Mouse (Mus musculus) heart, postnatal 25 days (tissue): Measurements from ENCODE around the gene Tpte. TPM values are rescaled to one million over a fixed set of nuclear protein-coding genes. Genes with fewer than 3 reads are reported as not detected.
A peak's percentile ranks its signal among the peaks of the same experiment; 100 is the strongest.
"Not testable (repeated sequence)": the region's sequence is repeated elsewhere in the genome, so short reads cannot be mapped to it uniquely, and the experiment has no call there.

Experiments used
- DNase-seq: peaks from one replicate; pipeline ENCODE4 v3.0.0; 2022; ENCODE audit warnings: low spot score
- intact Hi-C: fragments of 180-260 bp; cut with DNase I; formaldehyde crosslinking; loops from one replicate; pipeline ENCODE4 v1.15.1; 2025
- total RNA-seq, 2 experiments: library from RNA; stranded (reverse); gene quantifications; 2 replicates each; pipeline ENCODE4 v1.2.3; 2021

The Tpte gene
- total RNA-seq: not detected

DNA sequence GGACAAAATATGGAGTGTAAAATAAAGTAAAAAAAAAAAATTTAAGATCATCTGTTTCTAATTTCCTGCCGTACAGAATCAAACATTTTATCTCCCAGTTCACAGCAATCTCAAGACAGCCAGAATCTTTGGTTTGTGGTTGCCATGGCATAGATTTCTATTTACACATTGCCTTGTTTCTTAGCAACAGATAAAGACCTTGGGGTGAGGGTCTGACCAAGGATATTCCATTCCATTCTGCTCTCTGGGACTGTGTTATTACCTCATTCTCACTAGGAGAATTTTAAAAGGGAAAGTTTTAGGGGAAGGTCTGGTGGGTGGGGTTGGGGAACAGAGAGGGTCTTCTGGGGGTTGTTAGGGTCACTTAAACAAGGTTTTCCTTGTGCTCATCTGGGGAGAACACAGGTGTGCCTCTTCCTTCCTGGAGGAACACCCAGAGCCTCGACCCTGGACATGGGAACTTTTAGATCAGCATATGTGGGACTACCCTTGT is at the start of gene Tpte:
Tpte (plus strand) TSS at position 443 of the 493 bp plus-strand sequence.
- intact Hi-C loops: no loop called here
- DNase-seq: no peak

DNA sequence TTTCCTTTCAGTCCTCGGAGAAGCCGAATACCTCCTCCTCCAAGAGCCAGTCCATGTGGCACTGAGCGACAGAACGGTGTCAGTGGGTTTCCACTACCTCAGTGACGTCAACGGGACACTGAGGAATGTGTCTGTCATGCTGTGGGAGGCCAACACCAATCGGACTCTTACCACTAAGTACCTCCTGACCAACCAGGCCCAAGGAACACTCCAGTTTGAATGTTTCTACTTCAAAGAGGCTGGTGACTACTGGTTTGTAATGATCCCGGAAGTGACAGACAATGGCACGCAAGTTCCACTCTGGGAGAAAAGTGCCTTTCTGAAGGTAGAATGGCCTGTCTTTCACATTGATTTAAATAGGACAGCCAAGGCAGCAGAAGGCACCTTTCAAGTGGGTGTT is 40.3 kb upstream of the Tpte start:
- intact Hi-C loops: no loop called here
- DNase-seq: no peak

DNA sequence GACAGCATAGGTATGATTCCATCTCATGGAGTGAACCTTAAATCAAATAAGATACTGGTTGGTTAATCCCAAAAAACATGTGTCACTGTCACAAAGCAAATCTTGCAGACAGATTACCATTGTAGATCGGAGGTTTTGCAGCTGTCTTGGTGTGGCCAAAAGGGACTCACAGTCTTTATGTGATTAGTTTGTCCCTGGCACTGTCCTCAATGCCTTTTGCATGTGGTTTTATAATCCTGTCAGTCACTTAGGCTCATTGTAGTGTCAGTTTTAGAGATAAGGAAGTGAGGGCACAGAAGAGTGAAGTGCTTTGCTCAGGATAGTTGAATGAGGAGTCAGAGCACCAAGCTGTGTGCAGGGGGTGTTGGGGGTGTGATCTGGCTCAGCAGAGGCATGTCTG is 37.6 kb upstream of the Tpte start:
- no peak for DNase-seq
- intact Hi-C loops: no loop called here

- DNase-seq: no peak
- intact Hi-C loops: no loop called here
Observed at GRCm38 (mm10) chr8:22247956-22248355, 35.3 kb upstream of the Tpte start.

DNA sequence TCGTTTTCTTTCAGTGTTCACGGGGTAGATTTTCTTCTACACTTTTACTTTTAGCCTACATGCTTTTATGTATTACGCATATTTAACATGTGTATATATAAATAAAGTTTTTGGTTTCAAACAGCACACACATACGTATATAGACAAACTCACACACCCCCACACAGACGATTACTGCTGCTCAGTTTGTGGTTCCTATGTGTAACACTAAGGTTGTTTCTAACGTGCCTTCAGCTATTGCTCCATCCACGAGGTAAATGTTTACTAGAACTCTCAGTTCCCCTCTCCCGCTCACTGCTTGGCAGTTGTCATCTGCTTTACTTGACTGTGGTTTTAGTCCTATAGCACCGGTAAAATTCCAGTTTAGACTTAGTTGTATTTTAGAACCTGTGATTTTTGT is 34.2 kb upstream of the Tpte start:
- intact Hi-C loops: no loop called here
- no peak for DNase-seq

GRCm38 (mm10) chr8:22258946-22259450 is 24.2 kb upstream of the Tpte start:
- intact Hi-C loops: loop anchor here (5.0 kb wide), 1 partner anchor 67 kb away; the partner anchor contains the start of gene Vps36
- no peak for DNase-seq

DNA sequence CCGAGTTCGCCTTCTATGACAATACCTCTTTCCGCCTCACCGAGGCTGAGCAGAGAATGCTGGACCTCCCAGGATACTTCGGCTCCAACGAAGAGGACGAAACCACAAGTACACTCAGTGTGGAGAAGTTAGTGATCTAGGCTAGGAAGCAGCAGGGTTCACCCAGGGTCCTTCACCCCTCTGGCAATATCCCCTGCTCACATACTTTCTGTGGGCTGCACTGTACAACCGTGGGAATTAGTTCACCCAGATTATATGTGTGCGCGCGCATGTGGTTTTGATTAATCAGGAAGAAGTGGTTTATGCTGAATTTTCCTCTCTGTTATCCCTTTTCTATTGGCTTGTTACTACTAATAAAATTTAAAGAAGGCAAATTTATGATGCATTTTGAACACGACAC is 23.7 kb upstream of the Tpte start:
- intact Hi-C loops: loop anchor here (5.0 kb wide), 1 partner anchor 67 kb away; the partner anchor contains the start of gene Vps36
- no peak for DNase-seq

DNA sequence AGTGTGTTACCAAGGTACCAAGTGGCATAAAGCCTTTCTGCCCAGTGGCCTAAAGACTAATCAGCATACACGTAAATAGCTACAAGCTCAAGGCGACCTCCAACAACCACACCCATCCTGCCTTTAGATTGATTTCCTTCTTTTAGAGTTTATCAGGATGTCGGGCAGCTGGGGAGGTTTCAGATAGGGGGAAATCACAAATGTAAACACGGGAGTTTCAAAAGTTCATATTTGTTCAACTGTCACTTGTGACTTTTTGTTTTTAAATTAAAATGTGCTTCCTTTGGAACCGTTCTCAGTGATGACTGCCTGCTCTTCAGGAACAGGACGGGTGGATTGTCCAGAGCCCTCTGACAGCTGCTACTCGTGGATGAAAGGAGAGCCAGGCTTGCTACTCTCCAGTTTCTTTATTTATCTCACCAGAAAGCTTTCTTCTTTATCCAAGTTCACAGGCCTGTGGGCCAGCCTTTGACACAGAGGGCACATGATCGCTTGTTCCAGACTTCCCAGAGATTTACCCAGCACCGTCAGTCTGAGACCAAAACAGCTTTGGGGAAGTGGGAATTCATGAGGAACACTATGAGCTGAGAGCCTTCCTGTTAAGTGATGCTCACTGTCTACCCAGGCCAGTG is 23.0 kb upstream of the Tpte start:
- intact Hi-C loops: no loop called here
- no peak for DNase-seq

DNA sequence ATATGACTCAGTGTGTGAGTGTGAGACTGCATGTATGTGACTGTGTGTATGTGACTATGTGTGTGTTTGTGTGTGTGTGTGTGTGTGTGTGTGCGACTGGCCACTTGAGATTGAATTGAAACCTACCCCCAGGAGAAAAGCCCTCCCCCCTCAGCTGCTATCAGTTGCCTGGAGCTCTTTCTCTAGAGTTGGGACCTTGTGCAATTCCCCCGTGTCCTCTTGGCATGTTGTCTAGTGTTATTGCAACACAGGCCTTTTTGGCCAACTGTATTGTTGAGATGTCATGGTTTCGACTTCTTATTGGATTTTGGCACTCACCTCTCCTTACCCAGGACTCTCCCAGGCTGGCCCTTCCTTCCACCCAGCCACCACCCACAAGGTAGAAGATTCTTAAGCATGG is 21.0 kb upstream of the Tpte start:
- intact Hi-C loops: no loop called here
- peak; percentile 20 for DNase-seq

GRCm38 (mm10) chr8:22264292-22264691 is 18.9 kb upstream of the Tpte start:
- DNase-seq: no peak
- intact Hi-C loops: no loop called here

DNA sequence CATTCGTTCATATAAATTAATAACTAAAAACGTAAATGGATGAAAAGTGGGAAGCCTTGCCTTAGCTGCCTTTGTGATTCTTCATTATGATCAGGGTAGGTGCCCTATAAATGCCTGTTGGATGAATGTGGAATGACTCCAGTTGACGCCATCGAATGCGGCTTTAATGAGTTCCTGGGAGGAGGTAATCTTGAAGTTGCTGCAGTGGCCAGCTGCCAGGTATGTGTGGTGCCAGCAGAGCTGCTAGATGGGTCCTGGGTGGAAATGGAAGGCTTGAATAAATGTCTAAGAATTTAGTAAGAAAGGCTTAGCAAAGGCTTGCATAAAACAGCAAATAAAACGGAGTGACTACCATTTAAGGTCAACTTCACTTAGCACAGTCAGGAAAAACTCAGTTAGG is 18.5 kb upstream of the Tpte start:
- intact Hi-C loops: no loop called here
- DNase-seq: no peak

DNA sequence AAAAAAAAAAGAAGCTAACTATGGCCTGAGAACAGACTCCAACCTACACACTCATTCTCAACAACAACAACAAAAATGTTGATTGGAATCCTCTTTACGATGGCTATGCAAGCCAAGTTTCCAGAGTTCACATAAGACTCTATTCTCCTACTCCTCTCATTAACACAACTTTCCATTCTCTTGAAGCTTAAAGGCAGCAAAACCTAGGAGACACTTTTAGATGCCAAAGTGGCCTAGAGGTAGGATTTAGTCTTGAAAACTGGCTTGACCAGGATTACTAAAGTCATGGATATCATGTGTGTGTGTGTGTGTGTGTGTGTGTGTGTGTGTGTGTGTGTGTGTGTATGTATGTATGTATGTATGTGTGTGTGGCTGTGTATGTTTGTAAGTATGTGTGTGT is 18.0 kb upstream of the Tpte start:
- no peak for DNase-seq
- intact Hi-C loops: no loop called here

DNA sequence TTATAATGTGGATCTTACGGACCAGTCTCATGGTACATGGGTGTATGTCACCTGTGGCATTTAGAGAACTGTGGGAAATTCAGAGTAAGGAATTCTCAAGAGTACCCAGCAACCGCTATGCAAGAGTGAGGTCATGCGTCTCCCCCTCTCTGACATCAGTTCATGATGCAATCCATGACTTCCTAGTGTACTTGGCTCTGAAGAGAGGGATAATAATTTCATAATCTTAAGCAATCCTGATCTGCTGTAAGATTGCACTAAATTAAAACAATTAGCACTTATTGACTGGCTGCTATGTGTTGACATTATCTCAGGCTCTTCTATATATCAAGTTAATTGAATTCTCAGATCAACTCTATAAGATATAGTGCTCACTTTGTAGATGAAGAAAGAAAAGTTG is 16.4 kb upstream of the Tpte start:
- DNase-seq: no peak
- intact Hi-C loops: no loop called here

DNA sequence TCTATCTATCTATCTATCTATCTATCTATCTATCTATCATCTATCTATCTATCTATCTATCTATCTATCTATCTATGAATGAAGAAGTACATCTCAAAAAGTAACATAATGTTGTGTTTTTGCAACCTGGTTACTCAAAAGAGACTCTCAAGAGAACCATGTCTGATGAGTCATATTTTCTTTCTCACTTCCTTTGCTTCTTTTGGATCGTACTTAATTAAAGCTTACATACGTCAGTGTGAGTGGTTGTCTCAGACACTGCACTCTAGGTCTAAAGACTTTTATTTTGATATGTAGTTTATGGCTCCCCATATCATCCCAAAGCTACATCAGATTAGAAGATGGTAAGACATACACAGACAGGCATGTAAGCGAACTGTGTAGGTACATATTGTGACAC is 10.1 kb upstream of the Tpte start:
- DNase-seq: no peak
- intact Hi-C loops: no loop called here

GRCm38 (mm10) chr8:22274641-22275040 is 8.6 kb upstream of the Tpte start:
- DNase-seq: no peak
- intact Hi-C loops: no loop called here

DNA sequence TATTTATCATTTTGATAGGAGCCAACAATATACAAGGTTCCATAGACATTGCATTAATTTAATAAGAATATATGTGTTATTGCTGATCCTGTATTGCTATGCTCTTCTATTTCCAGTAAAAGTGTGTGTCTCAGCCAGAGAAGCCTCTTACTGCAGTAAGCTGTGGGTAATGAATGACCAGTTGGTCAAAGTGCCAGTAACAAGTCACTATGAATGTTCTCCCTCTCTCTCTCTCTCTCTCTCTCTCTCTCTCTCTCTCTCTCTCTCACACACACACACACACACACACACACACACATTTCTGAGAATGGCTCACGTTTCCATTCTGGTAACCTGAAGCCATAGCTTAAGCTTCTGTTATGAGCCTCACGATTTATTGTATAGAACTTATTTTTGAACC is 19.1 kb downstream of the Tpte start:
- intact Hi-C loops: loop anchor here (2.0 kb wide), 1 partner anchor 110 kb away; the partner anchor contains the start of gene Vps36
- no peak for DNase-seq

DNA sequence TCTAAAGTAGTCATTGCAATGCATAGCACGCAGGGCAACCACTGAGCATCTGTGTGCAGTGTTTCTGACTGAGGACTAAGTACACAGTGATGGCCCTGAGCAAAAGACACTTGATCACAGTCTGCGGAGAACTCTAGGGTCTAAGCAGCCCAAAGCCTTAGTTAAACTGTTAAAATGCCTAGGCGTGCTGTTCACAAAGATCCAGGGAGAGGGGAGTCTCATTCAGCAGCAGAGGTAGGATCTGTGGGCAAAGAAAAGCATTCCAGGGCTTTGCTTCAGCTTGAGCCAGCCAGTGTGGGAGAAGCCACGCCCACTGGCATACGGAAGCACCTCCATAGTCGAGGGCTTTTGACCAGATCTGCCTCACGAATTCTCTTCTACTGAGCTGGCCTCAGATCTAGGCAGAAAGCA is 19.7 kb downstream of the Tpte start:
- DNase-seq: no peak
- intact Hi-C loops: loop anchor here (2.0 kb wide), 1 partner anchor 110 kb away; the partner anchor contains the start of gene Vps36

GRCm38 (mm10) chr8:22304045-22304444 is 20.8 kb downstream of the Tpte start:
- intact Hi-C loops, DNase-seq: not testable (repeated sequence)

DNA sequence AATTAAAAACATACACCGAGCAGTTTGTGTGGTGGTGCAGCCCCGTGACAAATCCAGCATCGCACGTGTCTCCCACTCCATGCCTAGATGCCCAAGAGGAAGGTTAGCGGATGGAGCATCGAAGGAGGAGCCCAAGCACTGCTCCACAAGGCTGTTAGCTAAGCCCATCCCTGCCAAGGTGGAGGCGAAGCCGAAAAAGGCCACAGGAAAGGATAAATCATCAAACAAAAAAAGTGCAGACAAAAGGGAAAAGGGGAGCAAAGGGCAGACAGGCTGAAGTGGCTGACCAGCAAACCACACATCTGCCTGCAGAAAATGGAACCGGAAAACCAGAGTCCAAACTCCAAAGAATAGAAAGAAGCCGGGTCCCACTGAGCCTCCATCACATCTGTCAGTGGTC is 23.8 kb downstream of the Tpte start:
- no peak for DNase-seq
- intact Hi-C loops: no loop called here

- DNase-seq: no peak
- intact Hi-C loops: no loop called here
Observed at GRCm38 (mm10) chr8:22311446-22311845, 28.2 kb downstream of the Tpte start.

GRCm38 (mm10) chr8:22335426-22335825 is 52.2 kb downstream of the Tpte start:
- intact Hi-C loops: no loop called here
- DNase-seq: no peak

DNA sequence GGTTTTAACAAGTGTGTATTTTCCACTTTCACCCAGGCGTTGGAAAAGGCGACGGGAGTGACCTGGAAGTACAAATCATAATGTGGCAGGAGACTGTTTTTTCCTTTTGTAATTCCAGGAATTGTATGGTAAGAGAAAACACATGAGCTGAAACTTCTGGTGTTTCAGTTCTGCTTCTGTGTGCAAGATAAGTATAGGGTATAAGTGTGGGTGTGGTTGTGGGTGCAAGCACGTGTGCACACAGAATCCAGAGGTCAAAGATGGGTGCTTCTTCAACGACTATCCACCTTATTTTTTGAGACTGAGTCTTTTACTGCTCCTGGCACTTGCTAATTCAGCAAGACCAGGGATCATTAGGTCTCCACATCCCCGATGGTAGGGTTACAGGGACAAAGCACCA is 76.1 kb downstream of the Tpte start:
- intact Hi-C loops: no loop called here
- no peak for DNase-seq
